Mouse (Mus musculus) left cerebral cortex, adult 8-10 months (tissue): ENCODE data around the gene Ccdc162. TPM values are rescaled to one million over a fixed set of nuclear protein-coding genes. Genes with fewer than 3 reads are reported as not detected.

Source experiments
- DNase-seq, 2 experiments: peaks; one replicate each; pipeline ENCODE4 v3.0.0; 2022; ENCODE audit warnings: low spot score in 2 of 2
- total RNA-seq, 4 experiments: library from RNA; stranded (reverse); gene quantifications; 2 replicates each; pipeline ENCODE4 v1.2.4; 2022

Gene Ccdc162
- total RNA-seq, 4 experiments from 2014 or later, result 0.77 to 1.6 (median 1.1) TPM

DNA sequence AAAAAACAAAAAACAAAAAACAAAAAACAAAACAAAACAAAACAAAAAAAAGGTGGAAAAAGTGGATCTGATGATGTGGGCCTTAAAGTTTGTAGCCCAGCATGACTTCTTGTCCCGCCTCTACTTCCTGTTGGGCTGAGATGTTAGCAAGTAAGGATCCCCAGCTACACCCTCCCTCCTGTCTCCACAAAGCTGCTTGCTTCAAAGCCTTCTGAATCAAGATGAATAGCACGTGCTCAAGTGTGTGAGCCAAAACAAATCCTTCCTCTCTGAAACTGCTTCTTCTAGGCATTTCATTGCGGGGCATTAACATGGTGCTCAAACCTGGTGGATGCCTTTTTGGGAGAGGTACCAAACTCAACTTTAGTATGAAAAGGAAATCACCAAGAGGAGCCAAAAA lies 77.7 kb downstream of the Ccdc162 start:
- DNase-seq, result no peak

DNA sequence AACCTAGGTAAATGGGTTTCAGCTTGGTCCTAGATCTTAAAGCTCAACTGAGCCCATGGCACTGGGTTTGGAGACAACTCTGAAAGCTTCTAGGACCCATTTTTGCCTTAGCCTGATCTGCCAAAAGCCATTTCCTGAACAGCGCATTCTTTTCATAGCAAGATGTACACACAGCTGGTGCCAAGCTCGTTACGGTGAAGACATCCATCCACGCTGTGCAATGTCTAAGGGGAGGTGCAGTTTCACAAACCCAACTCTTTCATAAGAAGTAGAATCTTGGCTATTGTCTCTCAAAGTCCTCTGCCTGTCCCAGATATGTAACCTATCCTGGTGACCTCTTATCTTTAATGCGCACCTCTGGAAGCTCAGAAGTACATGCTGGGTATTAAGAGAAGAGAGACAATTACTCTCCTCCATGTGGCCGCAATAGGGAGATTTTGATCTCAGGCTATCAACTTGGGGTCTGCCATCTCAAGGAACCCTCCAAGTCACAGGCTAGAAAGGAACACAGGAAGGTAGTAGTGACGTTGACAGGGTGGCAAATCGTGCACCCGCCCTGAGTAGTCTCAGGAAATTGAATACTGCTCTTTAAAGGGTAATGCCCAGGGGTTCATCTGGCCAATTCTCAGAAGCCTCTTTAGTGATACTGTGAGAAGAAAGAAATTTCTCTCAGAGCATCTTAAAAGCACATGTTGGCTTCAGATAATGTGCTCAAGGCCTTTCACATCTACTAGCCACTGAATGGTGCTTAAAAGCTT lies 81.0 kb downstream of the Ccdc162 start:
- peak in 1 of 2 experiments; percentile 7 for DNase-seq

DNA sequence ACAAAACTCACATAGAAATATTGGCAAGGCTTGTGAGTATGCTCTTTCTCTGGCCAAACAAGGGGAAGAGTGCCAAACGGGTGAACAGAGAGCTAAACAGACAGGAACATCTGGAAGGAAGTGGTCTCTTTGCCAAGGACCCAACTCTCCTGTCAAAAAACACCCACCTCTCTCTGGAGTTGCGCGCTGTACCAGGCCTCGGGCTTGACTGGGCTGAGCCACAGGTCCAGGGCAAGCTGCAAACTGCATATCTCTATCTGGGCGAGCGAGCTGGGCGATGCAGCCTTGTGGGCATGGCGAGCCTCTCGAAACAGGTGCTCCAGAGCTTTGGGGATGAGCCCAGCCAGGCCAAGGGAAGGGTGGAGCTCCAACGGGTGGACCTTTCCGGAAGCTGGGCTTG lies 82.6 kb downstream of the Ccdc162 start:
- DNase-seq, result no peak

DNA sequence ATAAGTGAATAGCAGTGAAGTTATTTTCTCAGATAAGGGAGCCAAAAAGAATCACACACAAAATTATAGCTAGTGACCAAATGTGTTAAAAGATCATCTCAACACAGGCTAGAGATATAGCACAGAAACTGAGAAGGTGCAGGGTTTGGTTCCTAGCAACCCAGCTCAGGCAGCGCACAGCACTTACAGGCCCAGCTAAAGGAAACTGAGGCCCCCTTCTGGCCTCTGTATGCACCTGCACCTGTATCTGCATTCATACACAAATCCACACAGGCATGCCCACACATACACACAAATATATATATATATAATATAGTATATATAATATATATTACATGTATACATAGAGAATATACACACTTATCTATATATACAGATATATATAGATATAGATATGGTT lies 84.4 kb downstream of the Ccdc162 start:
- no peak for DNase-seq

DNA sequence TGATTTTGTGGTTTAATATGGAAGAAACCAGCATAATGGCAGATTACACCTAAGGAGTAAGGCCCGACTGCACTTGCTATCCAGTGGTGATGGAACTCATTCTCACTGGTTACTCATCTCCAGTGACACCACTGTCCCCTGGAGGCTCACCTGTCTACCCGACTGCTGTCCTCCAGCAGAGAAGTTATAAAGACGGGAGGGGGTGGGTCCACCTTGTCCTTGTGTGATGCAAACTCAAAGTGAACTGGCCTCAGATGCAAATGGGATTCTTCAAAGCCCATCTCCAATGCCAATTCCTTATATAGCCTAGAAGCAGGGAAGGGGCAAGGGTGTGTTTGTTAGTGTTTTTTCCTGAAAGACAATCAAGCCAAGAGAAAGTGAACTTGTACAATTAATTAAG lies 89.4 kb downstream of the Ccdc162 start:
- DNase-seq, result no peak

DNA sequence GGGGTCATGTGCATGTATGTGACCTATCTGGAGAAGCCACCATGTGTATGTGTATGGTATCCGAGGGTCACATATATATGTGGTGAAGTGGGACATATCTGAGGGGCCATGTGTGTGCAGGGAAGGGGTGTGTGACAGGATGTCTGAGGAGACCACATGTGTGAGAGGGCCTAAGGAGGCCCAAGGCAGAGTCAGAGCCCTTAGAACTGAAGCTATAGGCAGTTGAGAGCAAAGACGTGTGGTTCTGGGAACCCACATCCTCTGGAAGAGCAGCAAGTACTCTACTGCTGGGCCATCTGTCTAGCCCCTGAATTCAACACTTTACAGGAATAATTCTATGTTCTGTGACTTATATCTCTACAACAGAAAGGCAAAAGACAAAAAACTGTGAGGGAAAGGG lies 96.4 kb downstream of the Ccdc162 start:
- DNase-seq, result no peak

DNA sequence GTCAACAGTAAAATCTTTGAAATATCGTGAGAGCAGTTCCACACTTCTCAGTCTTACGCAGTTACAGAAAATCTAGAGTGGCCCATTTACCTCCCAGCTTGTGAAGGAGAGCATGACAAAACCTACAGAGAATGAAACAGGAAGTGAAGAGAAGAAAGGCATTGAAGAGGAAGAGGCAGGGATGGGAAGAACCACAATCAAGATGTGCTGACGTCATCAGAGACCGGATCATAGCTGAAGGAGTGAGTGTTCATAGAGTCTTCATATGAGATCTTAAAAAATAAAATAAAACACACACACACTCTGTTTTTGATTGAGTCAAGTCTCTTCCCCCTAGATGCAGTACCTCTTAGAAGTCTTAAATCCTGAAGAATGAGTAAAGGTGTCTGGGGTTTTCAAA lies 100.9 kb downstream of the Ccdc162 start:
- DNase-seq, result no peak

DNA sequence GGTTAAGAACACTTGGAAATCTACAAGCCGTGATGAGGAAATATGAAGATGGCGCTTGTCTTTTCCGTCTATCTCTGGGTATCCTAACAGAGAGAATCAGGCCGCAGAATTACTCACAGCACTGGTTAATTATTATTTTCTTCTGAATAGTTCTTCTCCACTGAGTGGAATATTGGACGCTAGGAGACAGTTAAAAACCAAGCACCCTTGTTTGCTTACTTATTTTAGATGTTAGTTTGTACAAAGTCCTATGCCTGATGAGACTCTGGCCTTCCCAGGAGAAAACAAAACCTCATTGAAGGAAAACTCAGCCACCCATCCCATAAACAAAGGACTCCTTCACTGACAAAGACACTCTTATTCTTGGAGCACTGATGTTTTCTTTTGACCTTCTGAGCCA lies 104.5 kb downstream of the Ccdc162 start:
- no peak for DNase-seq

DNA sequence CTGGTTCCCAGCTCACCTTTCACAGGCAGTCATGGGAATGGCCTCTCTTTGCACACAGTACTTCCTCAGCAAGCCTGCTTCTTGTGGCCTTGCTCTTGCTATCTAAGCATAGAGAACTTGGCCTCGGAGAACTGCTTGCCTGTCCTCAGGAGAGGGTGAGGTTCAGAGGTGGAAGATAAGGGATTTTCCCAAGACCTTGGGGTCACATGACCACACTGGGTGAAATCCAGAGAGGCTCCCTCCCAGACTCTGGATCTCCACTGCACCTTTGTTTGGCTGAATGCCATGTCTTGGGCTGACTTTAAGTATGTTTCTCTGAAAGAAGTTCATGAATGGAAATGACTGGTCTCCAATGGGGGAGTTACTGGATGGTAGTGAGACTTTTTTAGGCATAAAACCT lies 107.0 kb downstream of the Ccdc162 start:
- no peak for DNase-seq

DNA sequence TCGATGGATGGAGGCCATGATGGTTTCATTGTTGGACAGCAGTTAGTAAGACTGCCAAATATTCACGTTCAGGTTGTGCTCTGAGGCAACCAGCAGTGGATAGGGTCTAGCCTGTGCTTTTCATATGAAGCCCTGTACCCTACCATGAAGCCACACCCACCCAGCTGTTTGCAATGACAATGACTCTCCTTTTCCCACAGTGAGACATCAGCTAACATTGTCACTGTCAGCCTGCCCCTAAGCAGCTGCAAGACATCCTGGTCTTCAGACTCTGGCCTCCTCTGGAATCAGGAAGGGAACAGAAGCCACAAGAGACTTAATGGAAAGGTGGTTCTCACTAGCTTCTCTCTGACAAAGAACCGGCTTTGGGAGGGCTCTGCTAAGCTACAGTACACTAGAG lies 107.9 kb downstream of the Ccdc162 start:
- DNase-seq, result no peak

DNA sequence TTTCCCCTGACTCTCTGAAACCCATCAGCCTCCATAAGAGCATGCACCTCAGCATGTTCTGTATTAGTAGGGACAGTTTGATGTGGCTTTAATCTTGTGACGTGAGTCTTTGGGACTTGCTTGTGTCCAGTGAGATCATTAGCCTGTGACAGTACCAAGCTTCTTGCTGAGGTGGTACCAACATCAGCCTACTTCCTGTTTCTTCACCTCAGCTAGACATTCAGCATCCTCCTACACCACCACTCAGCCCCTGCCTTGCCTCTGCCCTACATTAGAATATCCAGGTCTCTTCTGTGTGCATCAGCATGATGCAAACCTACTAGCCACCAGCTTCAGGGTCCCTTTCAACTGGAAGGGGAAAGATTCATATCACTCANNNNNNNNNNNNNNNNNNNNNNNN lies 113.8 kb downstream of the Ccdc162 start:
- no peak for DNase-seq

DNA sequence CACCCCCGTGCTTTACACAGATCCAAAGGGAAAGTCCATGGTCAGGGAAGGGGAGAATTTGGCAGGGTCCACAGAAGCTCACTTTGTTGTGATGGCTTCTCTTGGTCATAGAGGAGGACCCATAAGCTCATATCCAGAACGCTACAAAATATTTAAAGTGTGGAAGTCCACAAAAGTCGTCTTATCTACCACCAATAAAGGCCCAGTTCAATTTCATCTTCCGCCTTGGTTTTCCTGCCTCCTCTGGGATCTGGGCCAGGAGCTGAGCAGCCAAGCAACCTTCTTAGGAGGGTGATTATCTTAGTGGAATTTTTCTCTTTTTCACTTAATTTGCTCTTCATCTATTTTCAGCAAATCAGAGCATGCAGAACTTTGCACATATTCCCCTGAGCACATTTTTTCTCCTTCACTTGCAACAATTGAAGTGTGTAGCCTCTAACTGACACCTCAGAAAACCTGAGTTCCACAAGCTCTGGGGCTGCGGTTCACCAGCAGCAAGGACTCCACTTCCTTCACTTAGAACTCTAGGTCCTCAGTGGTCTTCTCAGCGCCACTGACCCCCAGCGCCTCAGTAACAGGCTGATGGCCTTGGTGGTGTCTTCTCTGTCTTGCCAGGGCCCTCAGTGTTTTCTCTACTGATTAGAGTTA lies 114.4 kb downstream of the Ccdc162 start:
- no peak for DNase-seq

DNA sequence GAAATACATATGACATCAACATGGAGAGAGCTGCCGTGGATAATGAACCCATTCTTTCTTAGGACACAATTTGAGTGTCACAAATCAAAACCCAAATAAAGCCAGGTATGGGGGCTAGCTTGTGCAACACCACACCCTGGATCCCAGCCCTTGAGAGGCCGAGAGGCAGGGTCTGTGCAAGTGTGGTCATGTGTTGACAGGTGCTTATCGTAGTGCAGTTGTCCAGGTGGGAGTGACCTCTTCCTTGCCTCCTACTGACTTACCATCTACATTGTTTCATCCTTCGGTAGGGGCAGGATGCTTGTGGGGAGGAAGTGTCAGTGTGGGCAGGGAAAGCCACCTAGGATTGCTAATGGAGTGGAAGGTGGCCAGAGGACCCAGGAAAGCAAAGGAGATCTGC lies 115.1 kb downstream of the Ccdc162 start:
- DNase-seq, result no peak

DNA sequence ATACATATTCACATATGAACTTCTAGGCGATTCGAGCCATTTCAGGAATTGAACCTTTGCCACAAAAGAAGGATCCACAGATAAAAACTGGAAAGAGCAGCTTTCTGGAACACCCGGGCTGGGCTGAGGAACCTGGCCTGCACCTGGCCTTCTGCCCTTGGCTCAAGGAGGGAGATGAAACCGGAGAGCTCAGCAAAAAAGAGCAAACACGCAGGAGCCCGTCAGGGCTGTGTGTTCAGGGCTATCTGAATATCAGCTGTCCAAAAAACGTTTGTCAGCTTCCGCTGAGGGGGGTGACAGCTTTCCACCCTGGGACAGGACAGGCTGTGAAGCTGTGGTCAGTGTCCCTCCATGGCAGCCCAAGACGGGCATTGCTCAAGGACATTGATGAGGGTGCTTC lies 117.4 kb downstream of the Ccdc162 start:
- no peak for DNase-seq

DNA sequence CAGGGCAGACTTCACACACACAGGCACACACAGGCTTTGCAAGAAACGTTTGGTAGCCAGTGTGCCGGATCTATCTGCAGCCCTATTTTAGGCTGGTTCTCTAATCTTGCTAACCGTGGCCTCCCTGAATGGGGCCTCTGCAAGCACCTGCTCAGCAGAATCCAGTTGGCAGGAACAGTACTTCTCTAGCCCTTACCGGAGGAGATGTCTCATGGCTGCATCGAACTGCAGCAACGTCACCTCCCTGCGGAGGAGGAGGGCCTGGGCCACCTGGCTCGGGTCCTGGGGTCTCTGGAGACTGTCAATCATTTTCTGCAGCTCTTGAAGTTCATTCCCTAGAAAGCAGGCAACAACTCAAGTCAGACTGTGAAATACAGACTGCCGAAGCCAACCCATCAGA lies 118.2 kb downstream of the Ccdc162 start:
- peak in 1 of 2 experiments; percentile 32 for DNase-seq

DNA sequence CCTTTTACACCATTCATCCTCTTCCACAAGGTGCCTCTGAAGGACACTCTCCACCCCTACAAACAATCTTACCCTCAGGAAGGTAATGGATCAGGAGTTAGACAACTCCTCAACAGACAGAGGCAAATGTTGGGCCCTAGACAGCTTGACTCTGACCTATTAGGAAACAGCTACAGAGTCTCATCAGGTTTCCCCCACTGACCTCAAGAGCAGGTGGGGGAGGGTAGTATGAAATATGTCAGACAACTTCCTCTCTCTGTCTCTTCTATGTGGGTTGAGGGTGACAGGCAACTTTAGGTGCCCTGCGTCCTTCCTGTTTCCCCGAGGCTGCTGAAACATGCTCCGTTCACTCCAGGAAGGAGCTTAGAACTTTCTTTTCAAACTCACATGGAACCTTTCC lies 120.9 kb downstream of the Ccdc162 start:
- DNase-seq, result no peak

DNA sequence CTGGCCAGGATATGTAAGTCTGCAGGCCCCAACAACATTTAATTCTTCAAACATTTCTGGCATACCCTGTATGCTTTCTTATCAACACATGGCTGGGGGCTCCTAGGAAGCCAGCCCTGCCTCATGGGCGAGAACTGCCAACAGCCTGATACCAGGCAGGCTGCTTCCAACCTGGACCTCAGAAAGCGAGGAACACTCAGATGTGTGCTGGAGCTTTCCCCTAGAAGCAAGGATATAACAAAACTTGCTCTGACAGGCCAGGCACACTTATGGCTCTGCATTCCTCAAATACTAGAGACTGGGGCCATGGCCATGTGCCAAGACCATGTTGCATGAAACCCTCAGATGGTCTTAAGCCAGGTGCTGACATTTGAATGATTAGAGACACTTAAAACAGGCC lies 121.5 kb downstream of the Ccdc162 start:
- DNase-seq, result no peak

DNA sequence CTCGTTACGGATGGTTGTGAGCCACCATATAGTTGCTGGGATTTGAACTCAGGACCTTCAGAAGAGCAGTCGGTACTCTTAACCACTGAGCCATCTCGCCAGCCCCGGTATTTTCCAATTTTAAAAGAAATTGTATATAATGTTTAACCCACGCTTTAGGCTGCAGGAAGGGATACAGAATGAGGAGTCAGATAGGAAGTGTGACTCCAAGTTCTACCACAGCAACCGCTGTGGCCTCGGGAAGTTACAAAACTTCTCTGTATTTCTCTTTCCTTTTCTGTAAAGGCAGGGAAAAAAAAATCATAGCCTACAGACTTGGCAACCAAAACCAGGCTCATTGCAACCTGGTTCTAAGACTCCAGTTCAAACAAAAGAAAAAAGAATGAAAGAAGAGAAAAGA lies 122.0 kb downstream of the Ccdc162 start:
- DNase-seq, result no peak

DNA sequence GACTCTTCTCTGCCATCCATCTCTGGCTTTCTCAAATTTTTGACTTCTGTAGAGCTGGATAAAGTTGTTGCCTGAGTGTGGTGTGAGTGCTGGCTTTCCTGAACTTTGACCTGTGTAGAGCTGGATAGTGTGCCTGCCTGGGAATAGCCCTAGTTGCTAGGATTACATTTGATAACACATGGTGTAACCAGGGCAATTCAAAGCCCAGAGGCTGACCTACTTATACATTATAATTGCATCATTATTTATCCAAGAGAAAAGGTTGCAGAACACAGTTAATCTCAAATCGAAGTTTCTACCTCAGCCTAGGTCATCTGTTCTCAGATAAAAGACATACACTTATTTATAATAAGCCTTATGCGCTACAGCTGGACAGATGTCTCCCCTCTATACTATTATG lies 127.8 kb downstream of the Ccdc162 start:
- DNase-seq, result no peak

DNA sequence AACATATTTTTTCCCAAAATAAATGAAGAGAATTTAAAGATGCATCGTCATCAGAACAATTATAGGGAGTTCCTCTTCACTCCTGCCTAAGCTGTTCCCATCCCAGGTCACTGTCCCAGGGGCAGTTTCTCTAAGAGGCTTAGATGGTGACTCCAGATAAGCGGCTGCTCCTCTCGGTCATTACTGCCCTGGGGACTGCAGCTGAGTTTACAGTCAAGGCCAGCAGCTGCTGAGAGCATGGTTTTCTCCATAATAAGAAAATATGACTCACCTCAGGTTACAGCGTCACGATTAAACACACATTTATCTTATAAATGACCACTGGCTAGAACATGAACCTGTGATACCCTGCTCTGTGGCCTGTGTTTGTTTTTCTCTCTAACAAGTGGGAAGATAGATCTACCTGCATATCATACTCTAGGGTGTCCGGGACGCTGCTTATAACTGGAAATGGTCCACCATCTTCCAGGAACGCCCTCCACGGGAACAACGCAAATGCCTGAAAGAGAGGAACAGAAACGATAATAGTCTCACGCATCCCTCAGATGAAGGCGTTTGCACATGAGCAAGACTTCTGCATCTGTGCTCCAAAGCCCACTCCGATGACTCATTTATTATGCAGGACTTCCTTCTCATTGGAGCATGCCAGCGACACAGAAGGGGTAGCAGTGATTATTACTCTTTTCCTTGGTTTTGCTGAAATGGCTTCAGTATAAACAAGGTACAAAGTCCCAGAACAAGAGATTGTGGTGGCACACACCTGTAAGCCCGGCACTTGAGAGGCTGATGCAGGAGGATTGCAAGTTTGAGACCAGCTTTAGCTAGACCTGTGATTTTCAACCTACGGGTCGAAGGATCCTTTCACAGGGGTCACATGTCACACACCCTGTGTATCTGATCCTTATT lies 129.2 kb downstream of the Ccdc162 start:
- no peak for DNase-seq

DNA sequence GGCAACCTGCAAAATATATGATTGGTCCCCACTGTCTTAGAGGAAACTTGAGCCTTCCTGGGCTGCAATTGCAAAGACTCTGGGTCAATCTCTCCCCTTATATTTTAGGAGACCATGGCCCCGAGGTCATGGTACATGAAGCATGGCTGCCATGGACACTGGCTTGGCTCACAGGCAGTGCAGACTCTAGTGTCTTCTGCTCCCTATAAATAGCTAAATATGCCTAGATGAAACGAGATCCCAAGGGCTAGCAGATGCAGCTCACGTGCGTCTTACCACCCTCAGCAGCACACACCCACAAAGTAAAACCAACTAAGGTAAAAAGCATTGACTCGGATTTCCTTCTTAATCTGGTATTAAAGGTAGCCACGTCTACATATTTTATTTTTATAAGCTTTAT lies 133.1 kb downstream of the Ccdc162 start:
- DNase-seq, result no peak

DNA sequence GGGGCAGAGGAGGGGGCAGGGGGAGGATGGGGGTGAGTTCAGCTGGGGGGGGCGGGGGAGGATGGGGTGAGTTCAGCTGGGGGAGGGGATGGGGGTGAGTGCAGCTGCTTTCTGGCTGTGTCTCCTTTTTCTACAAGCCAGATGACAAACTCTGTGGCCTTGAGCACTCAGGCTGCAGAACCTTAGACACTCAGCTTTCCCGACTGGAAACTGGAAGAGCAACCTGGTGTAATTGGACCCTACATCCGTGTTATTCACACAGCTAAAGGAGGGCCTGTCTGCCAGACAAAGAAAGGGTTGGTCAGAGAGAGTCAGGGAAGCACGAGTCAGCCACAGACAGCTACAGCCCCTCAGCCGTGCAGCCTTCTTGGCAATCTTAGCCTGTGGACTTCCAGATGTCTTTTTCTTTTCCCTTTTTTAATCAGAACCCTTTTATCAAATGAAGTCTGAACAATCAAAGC lies 133.5 kb downstream of the Ccdc162 start:
- DNase-seq, result no peak
